Mouse (Mus musculus) adrenal gland, adult 8-10 months (tissue): ENCODE results near the gene Atp1a2. TPM values are rescaled to one million over a fixed set of nuclear protein-coding genes. Genes with fewer than 3 reads are reported as not detected.
"Not testable (repeated sequence)": the region's sequence is repeated elsewhere in the genome, so short reads cannot be mapped to it uniquely, and the experiment has no call there.

Experiments
- DNase-seq: peaks from one replicate; pipeline ENCODE4 v3.0.0; 2022
- total RNA-seq, 4 experiments: library from RNA; stranded (reverse); gene quantifications; 2 replicates each; pipeline ENCODE4 v1.2.4; 2022

Atp1a2 gene
- total RNA-seq, 4 experiments from 2014 or later = 34.9 to 107 (median 92.5) TPM

- no peak for DNase-seq
These were observed 26.7 kb downstream of the Atp1a2 start for GRCm38 (mm10) chr1:172271208-172271607.

DNA sequence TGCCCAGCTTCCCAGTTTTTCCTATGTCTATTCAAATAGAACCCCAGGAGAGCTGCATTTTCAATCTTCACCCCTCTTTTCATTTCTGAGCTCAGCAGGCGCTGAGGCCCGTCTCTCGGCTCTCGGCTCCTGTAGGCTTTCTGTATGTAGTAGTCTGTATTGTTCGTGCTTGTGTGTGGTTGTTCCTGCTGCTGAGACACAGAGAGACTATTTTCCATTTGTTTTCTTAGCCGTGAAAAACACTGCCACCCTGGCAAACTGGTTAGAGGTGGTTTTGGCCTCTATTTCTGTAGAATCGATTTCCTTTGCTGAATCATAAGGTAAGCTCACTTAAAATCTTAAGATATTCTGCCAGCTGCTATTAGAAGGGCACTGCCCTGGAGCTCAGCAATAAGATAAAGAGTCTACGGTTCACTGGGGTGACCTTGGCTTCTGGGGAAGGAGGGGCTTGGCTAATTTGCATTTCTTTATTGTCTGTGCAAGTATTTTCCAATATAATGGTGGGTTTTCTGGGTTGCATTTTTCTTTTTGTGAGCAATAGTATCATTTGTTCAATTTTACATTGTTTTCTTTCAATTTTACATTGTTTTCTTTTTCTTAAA lies 36.3 kb downstream of the Atp1a2 start, which contains the start of gene Igsf8:
Igsf8 (plus strand) TSS at position 165 of the 602 bp plus-strand sequence.
- no peak for DNase-seq

- no peak for DNase-seq
These were observed 39.5 kb downstream of the Atp1a2 start, which contains the start of gene Atp1a4 for GRCm38 (mm10) chr1:172258314-172258713. Atp1a4 (minus strand) TSS chr1:172258414.

- no peak for DNase-seq
These were observed 50.2 kb downstream of the Atp1a2 start for GRCm38 (mm10) chr1:172247679-172248078.

DNA sequence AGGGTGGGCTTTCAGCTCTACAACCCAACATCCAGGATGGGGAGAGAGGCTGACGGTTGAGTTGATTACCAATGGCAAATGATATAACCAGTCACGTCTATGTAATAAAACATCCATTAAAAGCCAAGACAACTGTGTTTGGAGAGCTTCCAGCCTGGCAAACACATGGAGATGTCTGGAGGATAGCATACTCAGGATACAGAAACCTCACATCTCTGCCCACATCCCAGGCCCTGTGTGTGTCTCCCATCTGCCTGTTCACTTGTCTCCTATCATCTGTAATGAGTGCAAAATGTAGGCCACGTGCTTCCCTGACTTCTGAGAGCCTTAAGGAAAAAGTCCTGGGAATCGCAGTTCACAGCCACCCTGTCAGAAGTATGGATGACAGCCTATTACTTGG lies 50.6 kb downstream of the Atp1a2 start:
- DNase-seq = no peak

- not testable (repeated sequence) for DNase-seq
These were observed 53.2 kb downstream of the Atp1a2 start for GRCm38 (mm10) chr1:172244645-172245044.

DNA sequence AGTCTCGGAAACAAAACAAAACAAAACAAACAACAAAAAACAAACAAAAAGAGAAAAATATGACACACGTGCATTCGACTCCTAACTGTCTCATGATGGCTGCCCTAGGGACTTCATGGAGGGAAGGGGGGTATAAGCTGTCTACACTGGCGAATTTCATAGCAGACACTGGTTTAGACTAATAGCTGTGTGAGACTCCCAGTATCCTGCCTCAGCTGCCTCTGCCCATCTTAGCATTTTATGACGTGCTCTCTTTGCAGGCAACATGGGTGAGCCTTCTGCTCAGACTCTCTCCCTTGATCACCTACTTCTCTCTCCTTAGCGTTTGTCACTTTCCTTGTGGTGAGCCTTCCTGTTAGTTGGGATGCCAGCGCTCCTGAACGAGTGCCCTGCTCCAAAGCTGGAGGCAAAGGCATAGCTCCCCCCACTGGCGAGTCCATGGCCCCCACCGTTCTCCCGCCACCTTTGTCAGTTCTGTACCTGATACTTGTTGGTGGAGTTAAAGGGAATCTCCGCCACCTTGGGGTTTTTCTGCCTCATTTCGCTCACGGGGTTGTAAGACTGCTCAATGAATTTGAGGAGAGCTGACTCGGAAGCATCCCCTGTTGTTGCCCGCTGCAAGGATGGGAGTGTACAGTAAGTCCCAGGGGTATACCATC lies 54.2 kb downstream of the Atp1a2 start:
- DNase-seq = no peak

GRCm38 (mm10) chr1:172242401-172242800 lies 55.5 kb downstream of the Atp1a2 start:
- DNase-seq = no peak

DNA sequence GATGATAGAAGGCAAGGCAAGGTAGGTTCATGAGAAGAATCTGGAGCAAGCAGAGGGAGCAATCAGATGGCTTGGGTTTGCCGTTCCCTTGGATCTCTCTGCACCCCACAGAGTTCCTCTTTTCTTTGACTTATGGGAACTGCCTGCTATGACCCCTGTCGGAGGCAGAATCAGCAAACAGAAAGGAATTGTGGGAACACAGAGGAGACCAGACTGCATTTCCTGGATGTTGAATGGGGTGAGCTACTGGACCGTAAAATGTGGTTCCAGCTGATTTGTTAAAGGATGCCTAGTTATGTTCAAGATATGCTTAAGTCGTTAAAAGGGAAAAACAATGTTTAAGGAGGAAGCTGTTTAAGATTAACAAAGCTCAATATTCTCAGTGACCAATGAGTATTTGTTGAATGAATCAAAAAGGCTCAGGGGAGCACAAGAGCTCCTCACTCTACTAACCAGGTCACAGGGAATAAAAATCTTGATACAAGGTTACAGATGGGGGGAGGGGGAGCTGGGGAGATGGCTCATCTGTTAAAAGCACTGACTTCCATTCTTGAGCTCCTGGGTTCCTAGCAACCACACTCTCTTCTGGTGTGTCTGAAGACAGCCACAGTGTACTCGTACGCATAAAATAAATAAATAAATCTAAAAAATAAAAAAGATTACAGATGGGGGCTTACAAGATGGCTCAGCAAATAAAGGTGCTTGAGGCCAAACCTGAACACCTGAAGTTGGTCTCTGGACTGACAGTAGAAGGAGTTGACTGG lies 56.7 kb downstream of the Atp1a2 start:
- DNase-seq = no peak

GRCm38 (mm10) chr1:172229215-172229614 lies 68.6 kb downstream of the Atp1a2 start:
- no peak for DNase-seq

DNA sequence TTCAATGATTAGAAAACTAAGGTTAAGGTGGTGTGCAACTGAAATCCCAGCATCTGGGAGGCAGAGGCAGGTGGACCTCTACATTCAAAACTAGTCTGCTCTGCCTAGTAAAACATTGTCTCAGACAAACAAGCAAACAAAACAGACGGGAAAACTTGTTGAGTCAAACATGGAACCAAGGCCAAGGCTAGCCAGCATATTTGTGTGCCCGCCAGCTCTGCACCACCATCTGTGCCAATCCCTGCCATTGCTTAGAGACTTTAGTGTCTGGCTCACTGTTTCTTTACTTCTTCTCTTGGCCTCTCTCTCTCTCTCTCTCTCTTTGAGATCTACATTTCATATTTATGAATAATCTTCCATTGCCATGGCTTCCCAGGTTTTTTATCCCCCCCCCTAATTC lies 69.7 kb downstream of the Atp1a2 start:
- DNase-seq = no peak

Other genes starting within 250 kb of the Atp1a2 start
- gene Nhlh1, start 240.5 kb downstream of the Atp1a2 start, total RNA-seq = not detected
- gene Copa, start 215.5 kb downstream of the Atp1a2 start, total RNA-seq = 100 to 1,000 TPM; 180 to 214 (median 195) TPM
- gene Ncstn, start 215.3 kb downstream of the Atp1a2 start, total RNA-seq = 100 to 1,000 TPM; 110 to 135 (median 124) TPM
- 100 to 1,000 TPM in 3 of 4 experiments, 10 to 100 TPM in 1; 99.8 to 153 (median 120) TPM for gene Pex19, start 171.3 kb downstream of the Atp1a2 start, total RNA-seq
- gene Dcaf8, start 150.0 kb downstream of the Atp1a2 start, total RNA-seq = 100 to 1,000 TPM; 141 to 189 (median 156) TPM
- gene Pea15a, start 91.3 kb downstream of the Atp1a2 start, total RNA-seq = 10 to 100 TPM; 48.4 to 89.7 (median 63.1) TPM
- gene Casq1, start 78.2 kb downstream of the Atp1a2 start, total RNA-seq = under 1 TPM in 3 of 4 experiments, not detected in 1; 0.21 to 0.30 (median 0.29) TPM
- 1 to 10 TPM in 2 of 4 experiments, under 1 TPM in 2; 0.12 to 1.1 (median 0.76) TPM for gene Atp1a4, start 39.6 kb downstream of the Atp1a2 start, total RNA-seq
- gene Igsf8, start 36.4 kb downstream of the Atp1a2 start, total RNA-seq = 10 to 100 TPM; 32.7 to 37.0 (median 35.8) TPM
- gene Kcnj9, start 31.3 kb upstream of the Atp1a2 start, total RNA-seq = under 1 TPM; 0.10 to 0.95 (median 0.48) TPM
- 1 to 10 TPM; 1.0 to 2.6 (median 1.7) TPM for gene Kcnj10, start 43.1 kb upstream of the Atp1a2 start, total RNA-seq
- gene Pigm, start 78.5 kb upstream of the Atp1a2 start, total RNA-seq = 10 to 100 TPM; 11.1 to 13.2 (median 11.8) TPM
- 10 to 100 TPM in 1 of 4 experiments, 1 to 10 TPM in 3; 5.2 to 11.3 (median 6.2) TPM for gene Slamf9, start 177.3 kb upstream of the Atp1a2 start, total RNA-seq
- gene Igsf9, start 183.7 kb upstream of the Atp1a2 start, total RNA-seq = 1 to 10 TPM; 1.5 to 6.6 (median 3.6) TPM
- 10 to 100 TPM; 68.5 to 90.2 (median 77.9) TPM for gene Tagln2, start 202.0 kb upstream of the Atp1a2 start, total RNA-seq
- gene Cfap45, start 222.7 kb upstream of the Atp1a2 start, total RNA-seq = under 1 TPM; 0.17 to 0.62 (median 0.36) TPM